Mouse (Mus musculus): ENCODE measurements around the gene H2al1m. TPM values are rescaled to one million over a fixed set of nuclear protein-coding genes. Genes with fewer than 3 reads are reported as not detected.
"Not testable (repeated sequence)": the region's sequence is repeated elsewhere in the genome, so short reads cannot be mapped to it uniquely, and the experiment has no call there.

The H2al1m gene
- total RNA-seq, 1 experiment from 2014 or later, result 2.0 TPM

DNA sequence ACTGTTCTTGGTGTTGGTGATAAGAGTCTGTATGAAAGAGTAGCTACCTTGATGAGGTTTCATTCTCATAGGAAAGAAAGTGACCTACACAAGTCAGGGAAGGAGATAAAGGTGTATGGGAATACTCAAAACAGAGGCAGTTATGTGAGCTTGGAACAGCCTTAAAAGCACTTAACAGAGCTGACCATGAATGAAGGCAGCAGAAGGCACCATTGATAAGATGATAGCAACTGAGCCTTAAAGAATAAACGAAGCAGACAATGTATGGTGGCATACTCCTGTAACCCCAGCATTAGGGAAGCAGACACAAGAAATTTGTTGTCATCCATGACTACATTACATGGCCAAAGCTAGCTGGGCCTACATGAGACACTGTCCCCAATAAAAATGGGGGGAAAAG is 19.9 kb downstream of the H2al1m start:
- ATAC-seq (replicated peaks; ENCODE audit: low read depth, poor library complexity, severe bottlenecking), result no peak

DNA sequence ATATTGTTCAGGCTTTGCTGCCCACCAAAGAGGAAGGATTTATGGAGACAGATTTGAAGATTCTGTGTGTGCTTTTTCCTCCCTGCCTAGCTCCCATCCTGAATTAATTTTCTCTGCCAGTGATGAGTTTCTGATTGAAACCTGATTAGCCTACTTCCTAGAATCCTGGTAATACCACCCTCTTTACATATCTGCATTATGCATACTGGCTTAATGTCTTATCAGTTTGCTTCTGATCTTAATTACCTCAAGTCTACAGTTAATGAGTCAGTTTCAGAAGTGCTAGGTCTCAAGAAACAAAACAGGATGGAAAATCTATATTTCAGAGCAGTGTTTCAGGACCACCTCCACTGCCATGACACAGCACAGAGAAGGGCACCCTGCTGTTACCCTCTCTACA is 32.9 kb downstream of the H2al1m start:
- ATAC-seq (replicated peaks; ENCODE audit: low read depth, poor library complexity, severe bottlenecking), result not testable (repeated sequence)

DNA sequence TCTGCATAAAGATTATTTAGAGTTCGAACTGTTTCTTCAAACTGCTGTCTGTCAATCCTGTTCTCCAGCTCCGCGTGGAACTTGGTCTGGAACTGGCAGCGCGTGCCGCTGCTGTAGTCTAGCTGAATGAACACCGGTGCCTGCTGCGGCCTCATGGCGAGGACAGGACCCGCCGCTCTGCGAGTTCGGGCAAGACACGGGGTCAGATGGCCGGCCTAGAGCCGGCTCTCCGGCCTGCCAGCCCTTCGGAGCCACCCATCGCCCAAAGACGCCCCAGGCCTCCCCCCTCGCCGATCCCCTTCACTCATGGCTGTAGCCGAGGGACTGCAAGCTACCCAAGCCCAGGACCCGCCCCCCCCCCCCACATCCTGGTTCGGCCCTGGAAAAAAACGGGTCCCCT is 44.4 kb downstream of the H2al1m start:
- ATAC-seq (replicated peaks; ENCODE audit: low read depth, poor library complexity, severe bottlenecking), result not testable (repeated sequence)

DNA sequence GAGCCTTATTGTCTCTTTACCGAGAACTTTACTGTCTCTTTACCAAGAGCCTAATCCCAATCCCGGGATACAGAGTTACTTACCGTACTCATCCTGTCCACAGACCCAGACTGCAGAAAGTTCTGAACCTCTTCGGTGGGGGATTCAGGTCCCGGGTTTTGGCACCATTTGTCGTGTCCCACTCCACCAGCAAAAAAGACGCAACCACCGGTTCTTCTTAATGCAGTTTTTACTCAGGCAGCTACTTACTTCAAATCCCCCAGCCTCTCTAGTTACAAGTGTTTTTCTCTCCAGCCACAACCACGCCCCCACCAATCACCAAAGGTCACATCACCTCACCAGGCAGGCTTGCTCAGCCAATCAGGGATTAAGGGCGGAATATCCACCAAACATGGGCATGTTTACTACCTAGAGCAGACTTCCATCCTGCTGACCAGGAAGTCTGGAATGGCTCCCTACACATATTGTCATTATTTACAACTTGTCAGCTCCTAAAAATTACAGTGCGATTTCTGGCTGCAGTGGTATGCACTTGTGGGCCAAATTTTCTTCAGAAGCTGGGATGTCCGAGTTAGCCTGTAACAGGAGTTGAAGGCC is 48.9 kb downstream of the H2al1m start:
- ATAC-seq (replicated peaks; ENCODE audit: low read depth, poor library complexity, severe bottlenecking), result not testable (repeated sequence)

DNA sequence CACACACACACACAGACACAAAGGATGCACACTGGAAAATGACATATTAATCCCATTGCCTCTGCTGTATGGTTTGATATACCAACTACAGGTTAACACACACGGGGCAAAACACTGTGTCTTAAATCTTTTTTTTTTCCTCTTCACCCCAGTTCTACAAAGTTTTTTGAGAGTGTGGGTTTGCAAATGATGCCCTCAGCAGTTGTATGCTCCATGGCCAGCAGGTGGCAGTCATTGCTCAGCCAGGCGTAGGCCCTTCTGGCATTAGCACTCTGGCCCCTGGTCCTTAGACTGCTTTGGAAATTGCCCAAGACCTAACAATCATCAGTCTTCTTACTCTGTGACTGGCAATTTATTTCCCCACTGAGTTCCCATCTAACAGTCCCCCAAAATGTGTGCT is 49.5 kb downstream of the H2al1m start:
- ATAC-seq (replicated peaks; ENCODE audit: low read depth, poor library complexity, severe bottlenecking), result peak; percentile 93

Other genes starting within 250 kb of the H2al1m start
- not detected in 2 replicates for gene Fthl17f, start 220.7 kb upstream of the H2al1m start, total RNA-seq (2017)
- not detected in 2 replicates for gene 4930402K13Rik, start 179.2 kb upstream of the H2al1m start, total RNA-seq (2017)
- 0.14 TPM in 1 of 2 replicates, not detected in the other for gene Lancl3, start 83.9 kb upstream of the H2al1m start, total RNA-seq (2017)
- gene Gm14862, start 26.9 kb upstream of the H2al1m start, total RNA-seq (2017), result not detected in 2 replicates
- gene Xk, start 11.0 kb upstream of the H2al1m start, total RNA-seq (2017), result 13.8 and 14.1 TPM in 2 replicates
- gene H2al1k, start 66.9 kb downstream of the H2al1m start, total RNA-seq (2017), result 0.87 TPM in 1 of 2 replicates, not detected in the other
- gene Cybb, start 204.0 kb downstream of the H2al1m start, total RNA-seq (2017), result 9.0 and 11.8 TPM in 2 replicates

Measured in common myeloid progenitor, adult 5-6 weeks (primary cell).